Mouse (Mus musculus) midbrain, embryonic 10.5 days (tissue): ENCODE data around the gene Oaz1. TPM values are rescaled to one million over a fixed set of nuclear protein-coding genes. Genes with fewer than 3 reads are reported as not detected.

Source experiments
- DNase-seq: peaks from one replicate; pipeline ENCODE4 v3.0.0-alpha.2; 2017; ENCODE audit warnings: low spot score
- H3K27ac ChIP-seq: fragments of 300-500 bp; sonication (generic); replicated peaks from 2 replicates; pipeline ENCODE4 v1.5.1; 2016; ENCODE audit warnings: mild to moderate bottlenecking
- H3K27me3 ChIP-seq: fragments of 300-500 bp; sonication (generic); 2 replicates; pipeline ENCODE4 v1.6.1; 2016; ENCODE audit warnings: low read depth, mild to moderate bottlenecking; ENCODE audit not compliant: poor library complexity, severe bottlenecking
- H3K36me3 ChIP-seq: fragments of 300-500 bp; sonication (generic); 2 replicates; pipeline ENCODE4 v1.6.1; 2016; ENCODE audit warnings: mild to moderate bottlenecking, moderate library complexity
- H3K4me1 ChIP-seq: fragments of 300-500 bp; sonication (generic); 2 replicates; pipeline ENCODE4 v1.6.1; 2016
- H3K4me3 ChIP-seq: fragments of 300-500 bp; sonication (generic); 2 replicates; pipeline ENCODE4 v1.5.1; 2016; ENCODE audit warnings: mild to moderate bottlenecking, moderate library complexity
- H3K9me3 ChIP-seq: fragments of 300-500 bp; sonication (generic); replicated peaks from 2 replicates; pipeline ENCODE4 v1.6.1; 2016; ENCODE audit warnings: mild to moderate bottlenecking
- whole genome bisulfite sequencing: fragments of 180-500 bp; shearing (Covaris S2); methylation state at CpG from one replicate; pipeline ENCODE4 v1.1.7; 2016; 5-methylcytosine and 5-hydroxymethylcytosine counted together
- polyA plus RNA-seq: library from polyadenylated mRNA; unstranded; fragments of >200 nt; fragmentation: Nextera tagmentation; extraction: Ambion mirVana; gene quantifications from 2 replicates; pipeline ENCODE4 v1.2.1, GENCODE M21; 2016

Oaz1 gene
- polyA plus RNA-seq, 1 experiment from 2014 or later = 2,347 TPM

DNA sequence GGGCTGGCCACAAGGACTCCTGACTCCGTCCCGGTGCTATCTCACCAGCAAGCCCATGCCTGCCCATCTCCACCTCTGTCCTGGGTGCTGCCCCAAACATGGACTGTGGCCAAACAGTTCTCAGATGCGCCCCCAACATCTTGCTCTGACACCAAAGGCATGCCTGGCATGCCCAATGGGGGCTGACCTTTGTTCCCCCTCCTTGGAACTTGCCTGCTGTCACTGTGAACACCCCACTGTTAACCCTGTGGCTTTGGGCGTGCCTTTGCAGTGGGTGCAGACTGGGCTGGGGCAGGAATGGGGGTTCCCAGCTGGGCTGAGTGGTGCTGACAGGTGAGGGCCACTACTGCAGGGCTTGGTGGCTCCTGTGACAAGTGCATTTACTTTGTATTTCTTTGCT is 32.7 kb upstream of the Oaz1 start:
- no peaks in the 10 kb centered on the region for H3K27me3 ChIP-seq
- WGBS = 85% methylated on average over 4 of the region's 4 CpGs
- peaks cover 23% of the 10 kb centered on the region for H3K4me1 ChIP-seq
- H3K9me3 ChIP-seq = no peaks in the 10 kb centered on the region
- DNase-seq = no peak
- peaks cover 79% of the 10 kb centered on the region for H3K36me3 ChIP-seq
- H3K4me3 ChIP-seq = no peak overlapping the region
- H3K27ac ChIP-seq = no peak overlapping the region

DNA sequence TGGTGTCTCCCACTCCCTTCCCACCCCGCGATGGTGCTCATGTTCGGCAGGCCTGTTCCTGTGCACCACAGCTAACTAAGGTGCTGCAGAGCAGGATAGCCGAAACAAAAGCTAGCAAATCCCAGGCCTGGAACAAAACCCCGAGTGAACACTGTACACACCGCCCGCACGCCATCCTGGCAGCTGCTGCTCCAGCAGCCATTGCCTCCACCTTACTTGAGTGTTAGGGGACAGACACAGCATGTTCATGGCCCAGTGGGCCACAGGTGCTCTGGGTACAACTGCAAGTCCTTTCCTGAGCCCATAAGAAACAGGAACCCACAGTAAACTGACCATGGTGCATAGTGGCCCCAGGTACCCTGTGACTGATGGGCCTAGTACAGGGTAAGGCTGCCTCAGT is 31.7 kb upstream of the Oaz1 start:
- Histone ChIP-seq H3K27me3 (no peaks in the 10 kb centered on the region), H3K4me1 (peaks cover 30% of the 10 kb centered on the region), H3K27ac (no peak overlapping the region), H3K36me3 (peaks cover 69% of the 10 kb centered on the region), H3K4me3 (0 out of 2 replicates have a peak overlapping the region, but pooled peaks have one; percentile 11), H3K9me3 (no peaks in the 10 kb centered on the region)
- DNase-seq = no peak
- WGBS = 88% methylated on average over 8 of the region's 8 CpGs

DNA sequence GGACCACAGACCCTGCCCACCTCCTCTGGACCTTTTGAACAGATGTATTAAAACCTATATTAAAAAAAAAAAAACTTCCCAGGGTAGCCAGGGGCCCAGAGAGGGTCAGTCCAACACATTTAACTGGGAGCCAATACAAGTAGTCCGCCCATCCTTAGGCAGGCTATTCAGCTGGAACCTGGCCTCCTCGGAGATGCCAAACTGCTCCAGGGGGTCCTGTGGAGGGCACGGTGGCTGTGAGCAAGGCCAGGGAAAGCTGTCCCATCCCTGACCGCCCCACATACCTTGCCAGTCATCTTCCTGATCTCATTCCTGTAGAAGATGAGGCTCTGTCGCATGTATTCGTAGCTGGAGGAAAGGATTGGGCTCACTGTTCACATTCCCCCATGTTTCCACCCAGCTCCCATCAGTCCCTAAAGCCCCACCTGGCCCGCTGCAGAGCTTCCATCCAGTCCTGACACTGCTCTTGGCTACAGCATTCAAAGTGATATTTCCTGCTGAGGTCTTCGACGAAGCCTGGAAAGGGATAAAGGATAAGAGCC is 30.1 kb upstream of the Oaz1 start:
- 89% methylated on average over 9 of the region's 9 CpGs for WGBS
- Histone ChIP-seq H3K36me3 (peaks cover 69% of the 10 kb centered on the region), H3K4me1 (peaks cover 43% of the 10 kb centered on the region), H3K27me3 (no peaks in the 10 kb centered on the region), H3K9me3 (no peaks in the 10 kb centered on the region), H3K4me3 (peak overlapping the region; percentile 97), H3K27ac (no peak overlapping the region)
- DNase-seq = no peak

DNA sequence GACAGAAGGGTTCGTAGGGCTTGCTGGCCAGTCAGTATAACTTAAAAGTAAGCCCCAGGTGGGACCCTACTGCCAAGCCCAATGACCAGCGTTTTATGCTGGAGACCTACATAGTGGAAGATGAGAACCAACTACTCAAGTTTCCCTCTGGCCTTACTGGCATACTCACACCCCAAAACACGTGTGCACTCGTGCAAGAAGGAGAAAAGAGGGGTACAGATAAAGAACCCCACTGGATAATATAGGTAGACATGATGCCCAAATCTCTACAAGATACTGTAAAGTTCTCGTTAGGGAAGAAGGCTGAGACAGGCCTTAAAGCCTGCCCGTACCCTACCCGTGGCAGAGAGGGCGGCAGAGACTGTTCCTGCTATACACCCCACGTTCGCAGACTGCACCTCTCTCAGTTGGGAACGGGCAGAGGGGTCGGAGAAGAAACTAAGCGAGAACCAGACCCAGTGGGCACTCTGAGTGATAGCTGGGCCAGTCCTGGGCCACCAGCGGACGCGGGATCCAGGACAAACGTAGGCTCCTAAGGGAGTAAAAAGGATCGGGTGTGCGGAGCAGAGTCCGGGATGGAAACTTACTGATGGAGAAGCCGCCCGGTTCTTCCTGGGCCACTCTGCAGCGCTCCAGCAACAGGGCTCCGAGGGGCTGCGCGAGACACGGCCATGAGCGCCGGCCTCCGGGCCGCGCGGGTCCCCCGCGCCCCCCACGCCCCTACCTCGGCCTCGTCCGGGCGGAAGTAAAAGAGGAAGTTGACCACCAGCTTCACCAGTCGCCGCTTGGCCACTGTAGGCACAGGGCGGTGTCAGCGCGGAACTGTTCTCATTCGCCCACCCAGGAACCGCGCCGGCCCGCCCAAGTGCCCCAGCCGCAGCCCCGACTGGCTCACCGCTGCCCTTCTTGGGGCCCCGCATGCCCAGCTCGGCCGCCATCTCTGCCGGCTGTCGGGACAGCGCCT is 29.0 kb upstream of the Oaz1 start:
- 4% methylated on average over 59 of the region's 59 CpGs for WGBS
- DNase-seq = no peak

DNA sequence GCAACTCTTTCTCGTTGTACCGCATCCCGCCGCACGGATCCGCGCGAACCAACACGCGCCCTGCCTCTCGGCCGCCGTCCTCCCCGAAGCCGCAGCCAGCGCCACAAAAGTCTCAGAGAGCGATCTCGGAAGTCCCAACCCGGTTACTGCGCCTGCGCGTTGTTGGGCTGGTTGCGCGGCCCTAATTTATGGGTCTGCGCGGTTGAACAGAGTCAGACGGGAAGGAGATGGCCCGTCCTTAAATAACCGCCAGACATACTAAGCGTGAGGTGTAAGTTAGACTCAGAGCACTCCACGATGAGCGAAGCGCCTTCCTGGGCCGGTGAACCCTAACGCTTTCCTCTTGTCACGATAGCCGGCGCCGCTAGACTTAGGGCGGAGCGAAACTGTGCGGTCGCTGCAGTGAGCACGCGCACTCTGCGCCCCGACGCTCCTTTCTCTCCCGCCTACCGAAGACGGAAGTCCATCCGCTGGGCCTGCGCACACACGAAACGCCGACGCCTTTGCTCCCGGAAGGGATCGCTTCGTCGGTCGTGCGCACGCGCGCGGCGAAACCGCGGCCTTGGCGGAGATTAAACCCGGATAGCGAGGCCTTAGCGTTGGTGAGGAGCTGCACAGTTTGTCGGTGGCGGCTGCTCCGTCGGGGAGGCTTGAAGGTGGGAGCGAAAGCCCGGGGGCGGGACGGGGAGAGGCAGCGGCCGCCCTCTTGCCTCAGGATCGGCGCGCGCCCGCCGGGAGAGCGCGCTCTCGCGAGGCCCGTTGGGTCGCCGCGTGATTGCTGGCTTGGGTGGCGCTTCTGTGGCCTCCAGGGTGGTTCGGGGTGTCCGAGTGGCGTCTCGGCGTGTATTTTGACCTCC is 28.1 kb upstream of the Oaz1 start, which contains the start of the genes Sf3a2 and Plekhj1:
Sf3a2 (plus strand) TSS at position 49 of the 857 bp plus-strand sequence.
Plekhj1 (minus strand) TSS at position 477 of the 857 bp plus-strand sequence.
- DNase-seq = peak; percentile 95
- peak within 1 kb of the TSS; percentile 97 for H3K4me3 ChIP-seq
- H3K27ac ChIP-seq = peak within 1 kb of the TSS; percentile 99
- peaks cover 69% of the 10 kb centered on the region for H3K36me3 ChIP-seq
- WGBS = under 1% methylated on average over 104 of the region's 104 CpGs
- peaks cover 43% of the 10 kb centered on the region for H3K4me1 ChIP-seq
- no peaks in the 10 kb centered on the region for H3K9me3 ChIP-seq
- H3K27me3 ChIP-seq = no peaks in the 10 kb centered on the region

More for the DNA sequence above, 29.0 kb upstream of the Oaz1 start:
- Histone ChIP-seq H3K27me3 (no peaks in the 10 kb centered on the region), H3K9me3 (no peaks in the 10 kb centered on the region), H3K4me1 (peaks cover 43% of the 10 kb centered on the region), H3K27ac (peak overlapping the region; percentile 99), H3K4me3 (peak overlapping the region; percentile 97), H3K36me3 (peaks cover 69% of the 10 kb centered on the region)

- Histone ChIP-seq H3K27me3 (no peaks in the 10 kb centered on the region), H3K27ac (peak overlapping the region; percentile 99), H3K36me3 (peaks cover 69% of the 10 kb centered on the region), H3K4me3 (peak overlapping the region; percentile 97), H3K4me1 (peaks cover 43% of the 10 kb centered on the region), H3K9me3 (no peaks in the 10 kb centered on the region)
- DNase-seq = no peak
- WGBS = 5% methylated on average over 18 of the region's 18 CpGs
These were observed 27.3 kb upstream of the Oaz1 start for GRCm38 (mm10) chr10:80799070-80799566.

DNA sequence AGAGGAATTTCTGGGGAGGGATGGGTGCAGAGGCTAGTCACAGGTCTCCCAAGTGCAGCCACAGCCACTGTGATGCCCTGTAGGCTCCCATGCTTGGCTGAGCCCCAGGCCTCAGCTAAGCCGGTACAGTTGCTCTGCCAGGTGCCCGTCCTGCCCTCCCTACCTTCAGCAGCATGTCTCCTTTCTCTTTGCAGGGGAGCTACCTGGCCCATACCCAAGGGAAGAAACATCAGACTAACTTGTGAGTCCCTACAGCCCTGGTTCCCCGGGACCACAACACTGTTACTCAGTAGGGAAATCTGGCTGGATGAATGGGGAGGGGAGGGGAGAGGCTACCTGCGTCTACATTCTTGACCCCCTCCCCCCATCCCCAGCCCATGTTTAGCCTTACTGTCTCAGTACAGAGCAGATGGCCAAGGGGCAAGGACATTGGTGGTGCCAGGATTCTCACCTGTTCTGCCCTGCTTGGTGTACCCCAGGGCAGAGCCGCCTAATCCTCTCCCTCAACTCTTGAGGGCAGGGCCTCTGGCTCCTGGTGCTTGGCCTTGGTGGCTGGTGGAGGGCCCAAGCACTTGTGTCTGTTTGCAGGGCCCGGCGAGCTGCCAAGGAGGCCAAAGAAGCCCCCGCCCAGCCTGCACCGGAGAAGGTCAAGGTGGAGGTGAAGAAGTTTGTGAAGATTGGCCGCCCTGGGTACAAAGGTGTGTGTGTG is 24.1 kb upstream of the Oaz1 start:
- H3K4me1 ChIP-seq = peaks cover 47% of the 10 kb centered on the region
- H3K27me3 ChIP-seq = peaks cover 25% of the 10 kb centered on the region
- H3K9me3 ChIP-seq = no peaks in the 10 kb centered on the region
- WGBS = 89% methylated on average over 10 of the region's 10 CpGs
- DNase-seq = no peak
- H3K4me3 ChIP-seq = peak overlapping the region; percentile 16; the same call in 1 of the 2 replicates
- peaks cover 60% of the 10 kb centered on the region for H3K36me3 ChIP-seq
- H3K27ac ChIP-seq = no peak overlapping the region

GRCm38 (mm10) chr10:80802996-80803395 is 23.5 kb upstream of the Oaz1 start:
- Histone ChIP-seq H3K4me3 (peak overlapping the region; percentile 7; the same call in 1 of the 2 replicates), H3K36me3 (peaks cover 60% of the 10 kb centered on the region), H3K27me3 (peaks cover 31% of the 10 kb centered on the region), H3K27ac (no peak overlapping the region), H3K4me1 (peaks cover 52% of the 10 kb centered on the region), H3K9me3 (no peaks in the 10 kb centered on the region)
- no peak for DNase-seq
- 85% methylated on average over 3 of the region's 3 CpGs for WGBS

GRCm38 (mm10) chr10:80804340-80804739 is 22.1 kb upstream of the Oaz1 start:
- peak overlapping the region; percentile 11; the same call in 1 of the 2 replicates for H3K4me3 ChIP-seq
- H3K27ac ChIP-seq = no peak overlapping the region
- peaks cover 63% of the 10 kb centered on the region for H3K4me1 ChIP-seq

DNA sequence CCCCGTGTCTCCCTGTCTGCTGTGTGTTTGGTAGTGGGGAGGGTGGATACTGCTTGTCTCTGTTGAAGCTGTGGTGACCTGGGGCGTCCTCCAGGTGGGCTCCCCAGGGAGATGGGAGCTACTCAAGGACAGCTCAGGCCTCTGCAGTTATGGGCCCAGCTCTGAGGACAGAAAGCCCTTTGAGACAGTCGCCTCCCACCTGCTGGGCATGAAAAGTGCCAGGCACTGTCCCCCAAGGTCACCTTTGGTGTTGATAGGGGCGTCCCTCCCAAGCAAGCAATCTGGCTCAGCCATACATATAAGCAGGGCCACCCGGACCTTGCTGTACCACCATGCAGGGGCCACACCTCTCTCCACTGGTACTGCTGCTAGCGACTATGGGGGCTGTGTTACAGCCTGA is 21.5 kb upstream of the Oaz1 start, which contains the start of gene Amh:
Amh (plus strand) TSS at position 328 of the 400 bp plus-strand sequence.
- H3K36me3 ChIP-seq = peaks cover 59% of the 10 kb centered on the region
- H3K9me3 ChIP-seq = no peaks in the 10 kb centered on the region
- WGBS = 75% methylated on average over 6 of the region's 6 CpGs
- peaks cover 50% of the 10 kb centered on the region for H3K27me3 ChIP-seq
- H3K4me1 ChIP-seq = peaks cover 60% of the 10 kb centered on the region
- H3K4me3 ChIP-seq = peak within 1 kb of the TSS; percentile 67
- H3K27ac ChIP-seq = no peak within 1 kb of the TSS
- DNase-seq = no peak

More at GRCm38 (mm10) chr10:80804340-80804739, 22.1 kb upstream of the Oaz1 start:
- Histone ChIP-seq H3K36me3 (peaks cover 60% of the 10 kb centered on the region), H3K9me3 (no peaks in the 10 kb centered on the region), H3K27me3 (peaks cover 45% of the 10 kb centered on the region)
- DNase-seq = no peak
- WGBS = 93% methylated on average over 2 of the region's 2 CpGs

DNA sequence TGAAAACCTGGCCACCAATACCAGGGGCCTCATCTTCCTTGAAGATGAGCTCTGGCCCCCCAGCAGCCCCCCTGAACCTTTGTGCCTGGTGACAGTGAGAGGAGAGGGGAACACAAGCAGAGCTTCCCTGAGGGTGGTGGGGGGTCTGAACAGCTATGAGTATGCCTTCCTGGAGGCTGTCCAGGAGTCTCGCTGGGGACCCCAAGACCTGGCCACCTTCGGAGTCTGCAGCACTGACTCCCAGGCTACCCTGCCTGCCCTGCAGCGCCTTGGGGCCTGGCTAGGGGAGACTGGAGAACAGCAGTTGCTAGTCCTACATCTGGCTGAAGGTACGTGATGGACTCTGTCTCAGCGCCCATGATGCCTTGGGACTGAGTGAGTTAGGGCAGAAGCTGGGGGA is 21.1 kb upstream of the Oaz1 start:
- Histone ChIP-seq H3K36me3 (peaks cover 55% of the 10 kb centered on the region), H3K4me3 (0 out of 2 replicates have a peak overlapping the region, but pooled peaks have one; percentile 67), H3K4me1 (peaks cover 60% of the 10 kb centered on the region), H3K27ac (no peak overlapping the region), H3K9me3 (no peaks in the 10 kb centered on the region), H3K27me3 (peaks cover 55% of the 10 kb centered on the region)
- DNase-seq = no peak
- 94% methylated on average over 5 of the region's 5 CpGs for WGBS
